Mouse (Mus musculus) embryonic facial prominence, embryonic 10.5 days (tissue): ENCODE data around the gene Tcf7. TPM values are rescaled to one million over a fixed set of nuclear protein-coding genes. Genes with fewer than 3 reads are reported as not detected.
A peak's percentile ranks its signal among the peaks of the same experiment; 100 is the strongest.

Source experiments
- DNase-seq: peaks from one replicate; pipeline ENCODE4 v3.0.0-alpha.2; 2017; ENCODE audit warnings: low spot score
- H3K27ac ChIP-seq: fragments of 300-500 bp; sonication (generic); replicated peaks from 2 replicates; pipeline ENCODE4 v1.5.1; 2016; ENCODE audit warnings: mild to moderate bottlenecking
- H3K27me3 ChIP-seq: fragments of 300-500 bp; sonication (generic); replicated peaks from 2 replicates; pipeline ENCODE4 v1.6.1; 2016; ENCODE audit warnings: low read depth, mild to moderate bottlenecking; ENCODE audit not compliant: poor library complexity, severe bottlenecking
- H3K36me3 ChIP-seq: fragments of 300-500 bp; sonication (generic); replicated peaks from 2 replicates; pipeline ENCODE4 v1.6.1; 2016; ENCODE audit warnings: mild to moderate bottlenecking, moderate library complexity
- H3K4me1 ChIP-seq: fragments of 300-500 bp; sonication (generic); 2 replicates; pipeline ENCODE4 v1.6.1; 2016
- H3K4me3 ChIP-seq: fragments of 300-500 bp; sonication (generic); 2 replicates; pipeline ENCODE4 v1.5.1; 2016; ENCODE audit warnings: mild to moderate bottlenecking, moderate library complexity
- H3K9me3 ChIP-seq: fragments of 300-500 bp; sonication (generic); 2 replicates; pipeline ENCODE4 v1.6.1; 2016; ENCODE audit warnings: mild to moderate bottlenecking
- WGBS: fragments of 180-500 bp; shearing (Covaris S2); methylation state at CpG from one replicate; pipeline ENCODE4 v1.1.7; 2016; 5-methylcytosine and 5-hydroxymethylcytosine counted together
- polyA plus RNA-seq: library from polyadenylated mRNA; unstranded; fragments of >200 nt; fragmentation: Nextera tagmentation; extraction: Ambion mirVana; gene quantifications from 2 replicates; pipeline ENCODE4 v1.2.1, GENCODE M21; 2016

The Tcf7 gene
- polyA plus RNA-seq, 1 experiment from 2014 or later, result 11.3 TPM

GRCm38 (mm10) chr11:52272619-52273018, 10.2 kb downstream of the Tcf7 start:
- Histone ChIP-seq H3K27me3 (0 out of 2 replicates have a peak, but pooled peaks cover 5% of the 10 kb centered on the region), H3K9me3 (no peaks in the 10 kb centered on the region), H3K4me1 (peaks cover 52% of the 10 kb centered on the region), H3K27ac (peak overlapping the region; percentile 66), H3K36me3 (peaks cover 7% of the 10 kb centered on the region), H3K4me3 (no peak overlapping the region)
- peak; percentile 36 for DNase-seq
- WGBS, result 57% methylated on average over 6 of the region's 6 CpGs

GRCm38 (mm10) chr11:52271765-52272495, 10.9 kb downstream of the Tcf7 start:
- 71% methylated on average over 8 of the region's 8 CpGs for WGBS

GRCm38 (mm10) chr11:52269841-52270240, 13.0 kb downstream of the Tcf7 start:
- H3K27me3 ChIP-seq, result 0 out of 2 replicates have a peak, but pooled peaks cover 5% of the 10 kb centered on the region
- no peak for DNase-seq
- H3K27ac ChIP-seq, result no peak overlapping the region
- peaks cover 66% of the 10 kb centered on the region for H3K4me1 ChIP-seq
- WGBS, result 93% methylated on average over 6 of the region's 6 CpGs
- no peak overlapping the region for H3K4me3 ChIP-seq
- peaks cover 5% of the 10 kb centered on the region for H3K36me3 ChIP-seq
- H3K9me3 ChIP-seq, result no peaks in the 10 kb centered on the region

More at GRCm38 (mm10) chr11:52271765-52272495, 10.9 kb downstream of the Tcf7 start:
- DNase-seq, result no peak
- Histone ChIP-seq H3K27me3 (0 out of 2 replicates have a peak, but pooled peaks cover 5% of the 10 kb centered on the region), H3K27ac (peak overlapping the region; percentile 70), H3K4me1 (peaks cover 52% of the 10 kb centered on the region), H3K9me3 (no peaks in the 10 kb centered on the region), H3K4me3 (no peak overlapping the region), H3K36me3 (peaks cover 7% of the 10 kb centered on the region)

GRCm38 (mm10) chr11:52268104-52268835, 14.5 kb downstream of the Tcf7 start:
- Histone ChIP-seq H3K36me3 (no peaks in the 10 kb centered on the region), H3K9me3 (no peaks in the 10 kb centered on the region), H3K27me3 (no peaks in the 10 kb centered on the region), H3K27ac (peak overlapping the region; percentile 5; the same call in 1 of the 2 replicates), H3K4me1 (peaks cover 58% of the 10 kb centered on the region), H3K4me3 (no peak overlapping the region)
- DNase-seq, result no peak
- WGBS, result 59% methylated on average over 7 of the region's 7 CpGs

- no peak overlapping the region for H3K27ac ChIP-seq
- no peaks in the 10 kb centered on the region for H3K27me3 ChIP-seq
- 83% methylated on average over 5 of the region's 5 CpGs for WGBS
- peaks cover 48% of the 10 kb centered on the region for H3K4me1 ChIP-seq
- no peak for DNase-seq
- no peak overlapping the region for H3K4me3 ChIP-seq
- H3K36me3 ChIP-seq, result 0 out of 2 replicates have a peak, but pooled peaks cover 5% of the 10 kb centered on the region
- no peaks in the 10 kb centered on the region for H3K9me3 ChIP-seq
These were observed 15.5 kb downstream of the Tcf7 start for GRCm38 (mm10) chr11:52267271-52267670.

- Histone ChIP-seq H3K4me1 (peaks cover 41% of the 10 kb centered on the region), H3K4me3 (no peak overlapping the region), H3K9me3 (no peaks in the 10 kb centered on the region), H3K27me3 (no peaks in the 10 kb centered on the region), H3K36me3 (0 out of 2 replicates have a peak, but pooled peaks cover 5% of the 10 kb centered on the region), H3K27ac (no peak overlapping the region)
- WGBS, result 69% methylated on average over 12 of the region's 12 CpGs
- DNase-seq, result no peak
These were observed 17.1 kb downstream of the Tcf7 start for GRCm38 (mm10) chr11:52265616-52266307.

GRCm38 (mm10) chr11:52264871-52265270, 17.9 kb downstream of the Tcf7 start:
- no peaks in the 10 kb centered on the region for H3K27me3 ChIP-seq
- no peaks in the 10 kb centered on the region for H3K9me3 ChIP-seq
- WGBS, result 80% methylated on average over 7 of the region's 7 CpGs
- H3K4me1 ChIP-seq, result peaks cover 44% of the 10 kb centered on the region
- DNase-seq, result no peak
- peaks cover 14% of the 10 kb centered on the region for H3K36me3 ChIP-seq
- no peak overlapping the region for H3K4me3 ChIP-seq
- peak overlapping the region; percentile 36; the same call in 1 of the 2 replicates for H3K27ac ChIP-seq

GRCm38 (mm10) chr11:52262338-52262737, 20.5 kb downstream of the Tcf7 start:
- H3K27ac ChIP-seq, result no peak overlapping the region
- peaks cover 35% of the 10 kb centered on the region for H3K36me3 ChIP-seq

GRCm38 (mm10) chr11:52261937-52262336, 20.9 kb downstream of the Tcf7 start:
- DNase-seq, result peak; percentile 60
- Histone ChIP-seq H3K9me3 (no peaks in the 10 kb centered on the region), H3K27me3 (no peaks in the 10 kb centered on the region), H3K4me1 (peaks cover 39% of the 10 kb centered on the region), H3K27ac (no peak overlapping the region), H3K36me3 (peaks cover 39% of the 10 kb centered on the region), H3K4me3 (no peak overlapping the region)
- 59% methylated on average over 5 of the region's 5 CpGs for WGBS

More at GRCm38 (mm10) chr11:52262338-52262737, 20.5 kb downstream of the Tcf7 start:
- peaks cover 39% of the 10 kb centered on the region for H3K4me1 ChIP-seq
- WGBS, result 93% methylated on average over 11 of the region's 11 CpGs
- H3K9me3 ChIP-seq, result no peaks in the 10 kb centered on the region
- no peak overlapping the region for H3K4me3 ChIP-seq
- no peaks in the 10 kb centered on the region for H3K27me3 ChIP-seq
- DNase-seq, result no peak

GRCm38 (mm10) chr11:52260878-52261277, 21.9 kb downstream of the Tcf7 start:
- Histone ChIP-seq H3K27ac (no peak overlapping the region), H3K27me3 (no peaks in the 10 kb centered on the region), H3K4me1 (peaks cover 30% of the 10 kb centered on the region), H3K4me3 (no peak overlapping the region), H3K9me3 (no peaks in the 10 kb centered on the region), H3K36me3 (peaks cover 48% of the 10 kb centered on the region)
- no peak for DNase-seq
- 67% methylated on average over 4 of the region's 4 CpGs for WGBS

GRCm38 (mm10) chr11:52258711-52259110, 24.1 kb downstream of the Tcf7 start:
- H3K27ac ChIP-seq, result no peak overlapping the region
- DNase-seq, result no peak
- peaks cover 15% of the 10 kb centered on the region for H3K4me1 ChIP-seq
- H3K9me3 ChIP-seq, result no peaks in the 10 kb centered on the region
- no peaks in the 10 kb centered on the region for H3K27me3 ChIP-seq
- WGBS, result 63% methylated on average over 5 of the region's 5 CpGs
- peaks cover 57% of the 10 kb centered on the region for H3K36me3 ChIP-seq
- no peak overlapping the region for H3K4me3 ChIP-seq

GRCm38 (mm10) chr11:52257376-52257775, 25.4 kb downstream of the Tcf7 start:
- Histone ChIP-seq H3K36me3 (peaks cover 53% of the 10 kb centered on the region), H3K4me1 (peaks cover 15% of the 10 kb centered on the region; the same call in 1 of the 2 replicates), H3K27ac (no peak overlapping the region), H3K27me3 (no peaks in the 10 kb centered on the region), H3K4me3 (no peak overlapping the region), H3K9me3 (no peaks in the 10 kb centered on the region)
- WGBS, result 87% methylated on average over 3 of the region's 3 CpGs
- DNase-seq, result no peak
